Mouse (Mus musculus): ENCODE results near the gene Gtf2f2. TPM values are rescaled to one million over a fixed set of nuclear protein-coding genes. Genes with fewer than 3 reads are reported as not detected.
"Not testable (repeated sequence)": the region's sequence is repeated elsewhere in the genome, so short reads cannot be mapped to it uniquely, and the experiment has no call there.

Gene Gtf2f2
- polyA plus RNA-seq, 1 experiment from 2014 or later: 36.0 TPM

DNA sequence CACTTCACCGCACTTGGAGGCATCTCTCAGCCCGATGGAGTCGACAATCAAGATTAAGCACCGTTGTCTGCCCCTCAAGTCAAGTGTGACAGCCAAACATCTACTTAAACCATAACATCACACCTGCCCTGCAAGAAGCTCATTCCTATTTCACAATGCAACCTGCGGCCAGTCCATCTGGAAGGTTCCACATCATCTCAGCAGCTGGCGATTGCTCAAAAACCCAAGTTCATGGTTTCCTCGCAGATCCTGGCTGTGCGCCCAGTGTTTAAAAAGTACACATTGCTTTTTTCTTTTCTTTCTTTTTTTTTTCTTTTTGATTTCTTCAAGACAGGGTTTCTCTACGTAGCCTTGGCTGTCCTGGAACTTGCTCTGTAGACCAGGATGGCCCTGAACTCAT, 137.1 kb downstream of the Gtf2f2 start:
- H3K9ac ChIP-seq (replicated peaks; ENCODE audit: low read depth, low read length): no peak overlapping the region

DNA sequence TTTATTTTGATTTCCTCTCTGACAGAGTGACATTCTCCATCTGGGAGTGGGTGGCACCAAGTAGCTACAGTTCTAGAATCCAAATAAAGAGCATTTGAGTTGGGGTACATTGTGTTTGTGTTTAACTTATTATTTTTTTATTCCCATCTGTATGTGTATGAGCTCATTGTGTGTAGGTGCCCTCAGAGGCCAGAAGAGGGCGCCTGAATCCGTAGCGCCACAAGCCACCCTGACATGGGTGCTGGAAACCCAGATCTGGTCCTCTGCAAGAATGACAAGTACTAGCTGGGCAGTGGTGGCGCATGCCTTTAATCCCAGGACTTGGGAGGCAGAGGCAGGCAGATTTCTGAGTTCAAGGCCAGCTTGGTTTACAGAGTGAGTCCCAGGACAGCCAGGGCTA, 138.9 kb downstream of the Gtf2f2 start:
- H3K4me2 ChIP-seq (replicated peaks; ENCODE audit: low read depth, low read length): no peak overlapping the region
- H3K27ac ChIP-seq (ENCODE audit: low read length): no peak overlapping the region
- H3K9me3 ChIP-seq (ENCODE audit: control insufficient read depth, low read depth, low read length): no peaks in the 10 kb centered on the region
- H3K27me3 ChIP-seq (ENCODE audit: control insufficient read depth, insufficient read depth, low read length): no peaks in the 10 kb centered on the region
- 88% methylated on average over 4 of the region's 4 CpGs for WGBS
- ATAC-seq (ENCODE audit: insufficient number of reproducible peaks, insufficient read depth, low FRiP score, low read depth): no peak
- no peak overlapping the region for H3K4me3 ChIP-seq (ENCODE audit: low read depth, low read length)
- H3K9ac ChIP-seq (replicated peaks; ENCODE audit: low read depth, low read length): no peak overlapping the region
- no peaks in the 10 kb centered on the region for H3K36me3 ChIP-seq (ENCODE audit: control insufficient read depth, insufficient read depth, low read length)
- 0 out of 2 replicates have a peak, but pooled peaks cover 6% of the 10 kb centered on the region for H3K4me1 ChIP-seq (ENCODE audit: control insufficient read depth, insufficient read depth, low read length)

More for the DNA sequence above, 137.1 kb downstream of the Gtf2f2 start:
- WGBS: 58% methylated on average over 9 of the region's 9 CpGs
- no peak for ATAC-seq (ENCODE audit: insufficient number of reproducible peaks, insufficient read depth, low FRiP score, low read depth)
- Histone ChIP-seq H3K4me3 (ENCODE audit: low read depth, low read length) (no peak overlapping the region), H3K27ac (ENCODE audit: low read length) (no peak overlapping the region), H3K36me3 (ENCODE audit: control insufficient read depth, insufficient read depth, low read length) (no peaks in the 10 kb centered on the region), H3K9me3 (ENCODE audit: control insufficient read depth, low read depth, low read length) (no peaks in the 10 kb centered on the region), H3K4me2 (replicated peaks; ENCODE audit: low read depth, low read length) (no peak overlapping the region), H3K27me3 (ENCODE audit: control insufficient read depth, insufficient read depth, low read length) (no peaks in the 10 kb centered on the region), H3K4me1 (ENCODE audit: control insufficient read depth, insufficient read depth, low read length) (0 out of 2 replicates have a peak, but pooled peaks cover 6% of the 10 kb centered on the region)

DNA sequence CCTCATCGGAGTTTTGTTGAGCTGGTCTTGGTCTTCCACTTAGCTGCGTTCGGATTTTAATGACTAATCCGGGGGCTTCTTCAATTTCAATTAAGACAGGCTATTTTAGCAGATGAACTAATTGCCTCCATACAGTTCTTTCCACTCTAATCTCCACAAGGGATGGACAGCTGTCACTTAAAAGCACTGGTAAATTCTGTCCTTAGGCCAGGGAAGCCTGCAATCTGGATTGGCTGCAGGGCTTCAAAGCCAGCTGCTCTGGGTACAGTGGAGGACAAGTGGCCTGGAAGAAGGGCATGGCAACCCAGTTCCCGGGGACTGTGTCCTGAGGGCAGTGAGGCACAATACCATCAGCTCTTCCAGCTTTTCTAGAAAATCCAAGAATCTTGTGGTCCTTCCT, 139.6 kb downstream of the Gtf2f2 start:
- no peak overlapping the region for H3K4me2 ChIP-seq (replicated peaks; ENCODE audit: low read depth, low read length)
- no peak overlapping the region for H3K27ac ChIP-seq (ENCODE audit: low read length)
- no peak overlapping the region for H3K9ac ChIP-seq (replicated peaks; ENCODE audit: low read depth, low read length)
- 10% methylated on average over 4 of the region's 5 CpGs for WGBS
- no peaks in the 10 kb centered on the region for H3K36me3 ChIP-seq (ENCODE audit: control insufficient read depth, insufficient read depth, low read length)
- H3K9me3 ChIP-seq (ENCODE audit: control insufficient read depth, low read depth, low read length): no peaks in the 10 kb centered on the region
- ATAC-seq (ENCODE audit: insufficient number of reproducible peaks, insufficient read depth, low FRiP score, low read depth): no peak
- no peaks in the 10 kb centered on the region for H3K27me3 ChIP-seq (ENCODE audit: control insufficient read depth, insufficient read depth, low read length)
- 0 out of 2 replicates have a peak, but pooled peaks cover 4% of the 10 kb centered on the region for H3K4me1 ChIP-seq (ENCODE audit: control insufficient read depth, insufficient read depth, low read length)
- H3K4me3 ChIP-seq (ENCODE audit: low read depth, low read length): no peak overlapping the region

DNA sequence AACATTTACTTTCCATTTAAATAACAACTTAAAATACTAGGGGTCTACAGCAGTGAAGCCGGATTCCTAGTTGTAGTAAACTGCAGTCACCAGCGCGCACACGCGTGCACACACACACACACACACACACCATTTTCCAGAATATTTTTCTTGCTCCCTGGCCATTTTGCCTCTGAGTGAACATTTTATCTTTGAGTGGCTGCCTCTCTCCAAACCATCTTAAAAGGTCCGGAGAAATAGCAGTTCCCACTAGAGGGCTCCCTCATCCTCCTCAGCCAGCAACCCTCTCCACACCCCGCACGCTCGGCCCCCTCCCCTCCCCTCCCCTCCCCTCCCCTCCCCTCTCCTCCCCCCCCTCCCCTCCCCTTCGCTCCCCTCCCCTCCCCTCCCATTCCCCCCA, 140.0 kb downstream of the Gtf2f2 start:
- no peak overlapping the region for H3K4me3 ChIP-seq (ENCODE audit: low read depth, low read length)
- no peak overlapping the region for H3K9ac ChIP-seq (replicated peaks; ENCODE audit: low read depth, low read length)
- H3K4me1 ChIP-seq (ENCODE audit: control insufficient read depth, insufficient read depth, low read length): 0 out of 2 replicates have a peak, but pooled peaks cover 4% of the 10 kb centered on the region
- no peaks in the 10 kb centered on the region for H3K9me3 ChIP-seq (ENCODE audit: control insufficient read depth, low read depth, low read length)
- H3K27ac ChIP-seq (ENCODE audit: low read length): no peak overlapping the region
- H3K27me3 ChIP-seq (ENCODE audit: control insufficient read depth, insufficient read depth, low read length): no peaks in the 10 kb centered on the region
- no peak overlapping the region for H3K4me2 ChIP-seq (replicated peaks; ENCODE audit: low read depth, low read length)
- 34% methylated on average over 6 of the region's 10 CpGs for WGBS
- H3K36me3 ChIP-seq (ENCODE audit: control insufficient read depth, insufficient read depth, low read length): no peaks in the 10 kb centered on the region
- ATAC-seq (ENCODE audit: insufficient number of reproducible peaks, insufficient read depth, low FRiP score, low read depth): no peak

DNA sequence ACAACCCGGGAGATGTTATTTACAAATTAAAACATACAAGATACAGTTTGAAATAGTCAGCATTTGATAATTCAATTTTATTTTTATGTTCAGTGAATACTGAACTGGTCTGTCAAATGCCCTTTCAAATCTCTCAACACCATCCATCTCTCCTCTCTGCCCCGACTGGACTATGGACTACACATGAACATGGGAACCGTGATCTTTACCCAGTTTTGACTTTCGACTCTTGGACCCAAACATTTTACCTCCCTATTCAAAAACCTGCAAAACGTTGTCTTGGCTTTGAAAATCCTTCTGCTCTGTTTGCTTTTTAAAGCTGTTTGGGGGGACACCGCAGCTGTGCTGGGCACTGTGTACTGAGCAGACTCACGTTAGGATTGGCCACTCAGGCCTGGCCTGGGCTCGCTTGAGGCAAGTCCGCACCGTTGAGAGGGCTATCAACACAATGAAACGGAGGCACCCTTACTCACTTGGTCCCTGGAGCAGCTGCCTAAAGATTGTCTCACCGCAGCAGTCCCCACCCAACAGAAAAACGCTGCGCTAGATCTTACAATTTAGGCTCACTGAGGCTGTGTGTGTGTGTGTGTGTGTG, 140.8 kb downstream of the Gtf2f2 start:
- WGBS: 73% methylated on average over 14 of the region's 14 CpGs
- no peak overlapping the region for H3K4me2 ChIP-seq (replicated peaks; ENCODE audit: low read depth, low read length)
- H3K27ac ChIP-seq (ENCODE audit: low read length): no peak overlapping the region
- H3K9me3 ChIP-seq (ENCODE audit: control insufficient read depth, low read depth, low read length): no peaks in the 10 kb centered on the region
- H3K27me3 ChIP-seq (ENCODE audit: control insufficient read depth, insufficient read depth, low read length): no peaks in the 10 kb centered on the region
- H3K36me3 ChIP-seq (ENCODE audit: control insufficient read depth, insufficient read depth, low read length): no peaks in the 10 kb centered on the region
- H3K4me1 ChIP-seq (ENCODE audit: control insufficient read depth, insufficient read depth, low read length): no peaks in the 10 kb centered on the region
- no peak overlapping the region for H3K9ac ChIP-seq (replicated peaks; ENCODE audit: low read depth, low read length)
- no peak for ATAC-seq (ENCODE audit: insufficient number of reproducible peaks, insufficient read depth, low FRiP score, low read depth)
- H3K4me3 ChIP-seq (ENCODE audit: low read depth, low read length): no peak overlapping the region

DNA sequence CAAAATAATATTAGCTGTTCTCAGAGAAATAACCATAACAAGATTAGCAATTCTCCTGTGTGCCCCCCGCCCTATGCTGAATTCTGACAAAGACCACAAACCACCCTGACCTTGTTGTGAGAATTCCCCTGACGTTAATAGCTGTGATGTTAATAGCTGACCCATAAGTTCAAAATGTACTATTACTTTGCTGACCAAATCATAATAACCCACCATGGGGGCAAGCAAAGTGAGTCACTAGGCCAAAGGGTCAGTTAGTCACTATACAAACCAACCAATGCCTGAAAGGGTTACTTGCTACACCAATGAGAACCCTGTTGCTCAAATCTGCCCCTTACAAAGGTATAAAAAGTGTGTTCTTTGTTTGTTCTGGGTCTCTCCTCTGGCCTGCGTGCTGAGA, 142.6 kb downstream of the Gtf2f2 start:
- not testable (repeated sequence) for H3K27me3 ChIP-seq (ENCODE audit: control insufficient read depth, insufficient read depth, low read length); ATAC-seq (ENCODE audit: insufficient number of reproducible peaks, insufficient read depth, low FRiP score, low read depth); H3K4me3 ChIP-seq (ENCODE audit: low read depth, low read length); H3K4me2 ChIP-seq (replicated peaks; ENCODE audit: low read depth, low read length); H3K9me3 ChIP-seq (ENCODE audit: control insufficient read depth, low read depth, low read length); H3K9ac ChIP-seq (replicated peaks; ENCODE audit: low read depth, low read length); H3K27ac ChIP-seq (ENCODE audit: low read length); H3K36me3 ChIP-seq (ENCODE audit: control insufficient read depth, insufficient read depth, low read length)
- WGBS: 74% methylated on average over 3 of the region's 3 CpGs
- H3K4me1 ChIP-seq (ENCODE audit: control insufficient read depth, insufficient read depth, low read length): peaks cover 12% of the 10 kb centered on the region; the same call in 1 of the 2 replicates

DNA sequence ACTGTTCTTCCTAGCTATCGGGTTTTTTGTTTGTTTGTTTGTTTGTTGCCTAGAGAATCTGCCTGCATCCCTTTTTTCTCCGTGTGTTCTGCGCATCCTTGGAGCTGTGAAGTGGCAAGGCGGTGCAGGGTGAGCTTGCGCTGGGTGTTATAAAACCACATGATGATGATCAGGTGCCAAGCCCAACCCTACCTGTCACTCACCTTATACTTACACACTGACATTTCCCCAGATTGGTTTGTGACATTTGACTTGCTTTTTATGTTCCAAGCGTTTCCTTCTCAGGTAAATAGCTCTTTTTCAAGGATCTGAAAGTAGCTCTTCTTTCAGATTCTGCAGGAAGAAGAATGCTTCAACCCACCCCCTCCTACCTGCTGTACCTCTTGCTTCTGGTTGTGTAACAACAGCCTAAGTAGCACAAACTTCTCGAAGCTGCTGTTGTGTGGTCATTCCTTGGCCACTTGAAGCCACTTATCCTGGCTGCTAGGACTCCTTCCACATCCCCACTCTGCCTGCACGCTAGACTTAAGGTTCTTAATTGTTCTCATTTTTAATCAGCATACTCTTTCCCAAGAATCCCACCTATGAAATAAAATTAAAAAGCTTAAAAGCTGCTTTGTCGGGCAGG, 143.8 kb downstream of the Gtf2f2 start:
- Histone ChIP-seq H3K27me3 (ENCODE audit: control insufficient read depth, insufficient read depth, low read length) (no peaks in the 10 kb centered on the region), H3K27ac (ENCODE audit: low read length) (no peak overlapping the region), H3K4me2 (replicated peaks; ENCODE audit: low read depth, low read length) (no peak overlapping the region), H3K9ac (replicated peaks; ENCODE audit: low read depth, low read length) (no peak overlapping the region), H3K4me1 (ENCODE audit: control insufficient read depth, insufficient read depth, low read length) (peaks cover 16% of the 10 kb centered on the region; the same call in 1 of the 2 replicates), H3K36me3 (ENCODE audit: control insufficient read depth, insufficient read depth, low read length) (no peaks in the 10 kb centered on the region), H3K4me3 (ENCODE audit: low read depth, low read length) (no peak overlapping the region), H3K9me3 (ENCODE audit: control insufficient read depth, low read depth, low read length) (no peaks in the 10 kb centered on the region; the same call in 1 of the 2 replicates)
- 78% methylated on average over 9 of the region's 9 CpGs for WGBS
- no peak for ATAC-seq (ENCODE audit: insufficient number of reproducible peaks, insufficient read depth, low FRiP score, low read depth)

DNA sequence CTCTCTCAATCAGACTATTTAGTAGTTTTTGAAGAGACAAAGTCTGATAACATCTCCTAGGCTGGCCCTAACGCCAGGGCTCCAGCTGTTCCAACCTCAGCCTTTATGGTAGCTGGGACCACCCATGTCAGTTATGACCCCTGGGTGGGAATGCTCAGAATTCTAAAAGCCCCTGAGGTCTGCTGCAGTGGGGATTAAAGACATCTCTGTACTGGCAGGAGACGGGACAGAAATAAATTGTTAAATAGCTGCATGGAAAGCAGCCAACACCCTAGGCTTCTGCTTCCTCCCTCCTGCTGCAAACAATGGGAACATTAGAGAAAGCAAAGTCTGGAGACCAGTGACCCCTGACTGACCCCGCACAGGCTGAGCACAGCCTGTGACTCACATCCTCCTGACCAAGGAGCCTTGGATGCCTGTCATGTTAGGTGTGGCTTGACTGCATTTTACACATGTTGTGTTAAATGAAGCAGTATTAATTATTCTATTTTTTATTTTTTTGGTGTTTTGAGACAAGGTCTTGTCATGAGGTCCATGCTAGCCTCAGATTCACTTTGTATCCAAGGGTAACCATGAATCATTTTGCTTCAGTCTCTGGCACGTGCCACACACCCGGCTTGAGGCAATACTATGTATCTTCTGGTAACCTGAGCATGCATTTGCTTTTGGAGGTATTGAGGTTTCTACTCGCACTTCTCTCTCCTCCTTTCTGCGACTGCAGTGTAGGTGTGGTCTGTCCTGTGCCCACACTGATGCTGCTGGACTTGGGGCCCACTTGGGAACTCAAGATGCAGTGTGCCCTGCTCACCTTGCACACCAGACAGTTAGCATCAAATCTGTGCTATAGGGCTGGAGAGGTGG, 146.9 kb downstream of the Gtf2f2 start:
- Histone ChIP-seq H3K4me2 (replicated peaks; ENCODE audit: low read depth, low read length) (no peak overlapping the region), H3K27me3 (ENCODE audit: control insufficient read depth, insufficient read depth, low read length) (no peaks in the 10 kb centered on the region), H3K4me3 (ENCODE audit: low read depth, low read length) (no peak overlapping the region), H3K36me3 (ENCODE audit: control insufficient read depth, insufficient read depth, low read length) (no peaks in the 10 kb centered on the region), H3K9ac (replicated peaks; ENCODE audit: low read depth, low read length) (no peak overlapping the region), H3K27ac (ENCODE audit: low read length) (peak overlapping the region; percentile 85), H3K9me3 (ENCODE audit: control insufficient read depth, low read depth, low read length) (no peaks in the 10 kb centered on the region; the same call in 1 of the 2 replicates), H3K4me1 (ENCODE audit: control insufficient read depth, insufficient read depth, low read length) (peaks cover 16% of the 10 kb centered on the region; the same call in 1 of the 2 replicates)
- WGBS: 10% methylated on average over 7 of the region's 7 CpGs
- peak; percentile 93 for ATAC-seq (ENCODE audit: insufficient number of reproducible peaks, insufficient read depth, low FRiP score, low read depth)
